Mouse (Mus musculus) embryonic facial prominence, embryonic 10.5 days (tissue): ENCODE data around the gene Slc30a3. TPM values are rescaled to one million over a fixed set of nuclear protein-coding genes. Genes with fewer than 3 reads are reported as not detected.
A peak's percentile ranks its signal among the peaks of the same experiment; 100 is the strongest.

Experiments
- DNase-seq: peaks from one replicate; pipeline ENCODE4 v3.0.0-alpha.2; 2017; ENCODE audit warnings: low spot score
- H3K27ac ChIP-seq: fragments of 300-500 bp; sonication (generic); replicated peaks from 2 replicates; pipeline ENCODE4 v1.5.1; 2016; ENCODE audit warnings: mild to moderate bottlenecking
- H3K27me3 ChIP-seq: fragments of 300-500 bp; sonication (generic); replicated peaks from 2 replicates; pipeline ENCODE4 v1.6.1; 2016; ENCODE audit warnings: low read depth, mild to moderate bottlenecking; ENCODE audit not compliant: poor library complexity, severe bottlenecking
- H3K36me3 ChIP-seq: fragments of 300-500 bp; sonication (generic); replicated peaks from 2 replicates; pipeline ENCODE4 v1.6.1; 2016; ENCODE audit warnings: mild to moderate bottlenecking, moderate library complexity
- H3K4me1 ChIP-seq: fragments of 300-500 bp; sonication (generic); 2 replicates; pipeline ENCODE4 v1.6.1; 2016
- H3K4me3 ChIP-seq: fragments of 300-500 bp; sonication (generic); 2 replicates; pipeline ENCODE4 v1.5.1; 2016; ENCODE audit warnings: mild to moderate bottlenecking, moderate library complexity
- H3K9me3 ChIP-seq: fragments of 300-500 bp; sonication (generic); 2 replicates; pipeline ENCODE4 v1.6.1; 2016; ENCODE audit warnings: mild to moderate bottlenecking
- WGBS: fragments of 180-500 bp; shearing (Covaris S2); methylation state at CpG from one replicate; pipeline ENCODE4 v1.1.7; 2016; 5-methylcytosine and 5-hydroxymethylcytosine counted together
- polyA plus RNA-seq: library from polyadenylated mRNA; unstranded; fragments of >200 nt; fragmentation: Nextera tagmentation; extraction: Ambion mirVana; gene quantifications from 2 replicates; pipeline ENCODE4 v1.2.1, GENCODE M21; 2016

Gene Slc30a3
- polyA plus RNA-seq, 1 experiment from 2014 or later: 0.59 TPM

- 28% methylated on average over 10 of the region's 10 CpGs for WGBS
- Histone ChIP-seq H3K27ac (no peak overlapping the region), H3K4me3 (no peak overlapping the region), H3K36me3 (no peaks in the 10 kb centered on the region), H3K9me3 (no peaks in the 10 kb centered on the region), H3K4me1 (peaks cover 6% of the 10 kb centered on the region; the same call in 1 of the 2 replicates), H3K27me3 (peaks cover 10% of the 10 kb centered on the region)
- no peak for DNase-seq
Observed at GRCm38 (mm10) chr5:31116912-31117311, 8.9 kb upstream of the Slc30a3 start.

DNA sequence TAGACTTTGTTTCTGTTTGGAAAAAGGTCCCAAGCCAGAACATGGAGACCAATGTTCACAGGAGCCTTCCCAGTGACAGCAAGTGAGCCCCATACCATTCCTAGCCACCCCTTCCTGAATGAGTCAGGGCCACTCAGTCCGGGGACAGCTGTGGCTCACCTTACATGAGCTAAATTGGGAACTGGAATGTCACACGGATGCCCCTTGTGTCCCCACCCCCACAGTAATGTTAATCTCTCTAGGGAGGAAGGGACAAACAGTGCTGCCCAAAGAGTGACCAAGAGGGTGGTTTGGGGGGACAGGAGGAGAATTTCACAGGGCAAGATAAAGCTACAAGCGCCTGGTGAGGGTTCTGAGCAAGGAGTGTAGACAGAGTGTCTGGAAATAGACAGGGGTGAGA, 8.3 kb upstream of the Slc30a3 start, which contains the start of gene Trim54:
Gene Trim54 (plus strand): TSS at position 359 of the 400 bp plus-strand sequence.
- Histone ChIP-seq H3K9me3 (no peaks in the 10 kb centered on the region), H3K4me3 (no peak within 1 kb of the TSS), H3K4me1 (peaks cover 6% of the 10 kb centered on the region; the same call in 1 of the 2 replicates), H3K27me3 (peaks cover 10% of the 10 kb centered on the region), H3K36me3 (no peaks in the 10 kb centered on the region), H3K27ac (no peak within 1 kb of the TSS)
- DNase-seq: no peak
- 37% methylated on average over 3 of the region's 3 CpGs for WGBS

GRCm38 (mm10) chr5:31110781-31111180, 2.7 kb upstream of the Slc30a3 start:
- Histone ChIP-seq H3K27me3 (no peaks in the 10 kb centered on the region), H3K9me3 (no peaks in the 10 kb centered on the region), H3K36me3 (no peaks in the 10 kb centered on the region), H3K4me3 (no peak overlapping the region), H3K27ac (no peak overlapping the region), H3K4me1 (no peaks in the 10 kb centered on the region)
- 35% methylated on average over 7 of the region's 7 CpGs for WGBS
- no peak for DNase-seq

DNA sequence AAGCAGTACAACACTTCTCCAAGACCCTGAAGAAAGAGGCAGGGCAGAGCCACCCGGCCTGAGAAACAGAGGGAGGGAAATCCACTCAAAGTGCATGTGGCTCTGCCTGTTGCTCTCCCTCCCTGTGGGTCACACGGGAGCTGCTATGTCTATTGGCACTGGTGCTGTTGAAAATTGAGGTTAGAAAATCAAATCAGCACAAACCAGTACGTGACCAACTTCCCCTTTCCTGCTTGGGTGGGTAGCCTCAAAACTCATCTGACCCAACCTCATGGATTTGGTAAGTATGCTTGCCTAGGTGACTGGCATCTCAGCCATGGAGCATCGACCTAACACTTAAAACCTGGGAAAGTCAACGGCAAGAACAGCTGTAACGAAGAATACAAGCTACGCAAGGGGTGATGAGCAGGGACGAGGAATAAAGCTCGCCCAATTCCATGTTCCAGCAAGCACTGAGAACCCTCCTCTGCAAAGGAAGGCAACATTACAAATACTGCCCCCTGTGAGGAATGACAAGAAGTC, 2.2 kb downstream of the Slc30a3 start, which contains the start of gene Dnajc5g:
Gene Dnajc5g (plus strand): TSS at position 472 of the 522 bp plus-strand sequence.
- no peaks in the 10 kb centered on the region for H3K36me3 ChIP-seq
- no peaks in the 10 kb centered on the region for H3K4me1 ChIP-seq
- H3K9me3 ChIP-seq: no peaks in the 10 kb centered on the region
- no peak within 1 kb of the TSS for H3K27ac ChIP-seq
- no peaks in the 10 kb centered on the region for H3K27me3 ChIP-seq
- DNase-seq: no peak
- WGBS: 84% methylated on average over 9 of the region's 9 CpGs
- no peak within 1 kb of the TSS for H3K4me3 ChIP-seq

DNA sequence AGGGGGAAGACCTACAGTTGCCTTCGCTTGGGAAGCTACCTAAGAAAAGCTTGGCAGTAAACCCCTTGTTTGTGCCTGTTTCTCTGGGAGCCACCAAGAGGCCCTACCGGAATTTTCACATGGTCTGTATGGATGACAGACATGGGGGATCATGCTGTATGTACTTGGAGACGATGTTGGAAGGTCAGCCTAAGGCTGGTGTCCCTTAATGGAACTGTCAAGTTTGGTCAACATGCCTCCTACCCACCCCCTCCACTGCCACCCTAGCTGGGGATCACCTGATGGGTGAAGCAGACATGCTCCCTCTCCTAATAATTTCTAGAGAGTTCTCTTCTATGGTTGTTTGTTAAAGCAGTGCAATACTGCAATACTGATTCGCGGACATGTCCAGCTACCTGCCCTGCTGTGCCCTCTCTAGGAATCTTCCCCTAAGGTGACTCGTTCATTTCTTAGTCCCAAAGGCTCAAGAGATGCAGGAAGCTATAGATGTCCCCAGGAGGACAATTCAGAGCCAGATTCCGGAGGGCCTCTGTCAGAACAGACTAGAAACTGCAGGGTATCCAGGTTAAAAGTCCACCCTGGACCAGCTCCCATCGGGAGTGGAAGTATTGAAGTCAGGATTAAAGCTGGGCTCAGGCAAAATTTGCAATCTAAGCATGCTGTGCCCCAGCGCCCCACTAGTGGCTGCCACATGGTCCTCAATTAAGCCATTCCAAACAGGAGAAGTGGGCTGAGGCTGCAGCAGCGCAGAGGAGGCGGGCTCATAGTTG, 12.1 kb downstream of the Slc30a3 start:
- H3K27ac ChIP-seq: no peak overlapping the region
- H3K4me1 ChIP-seq: peaks cover 33% of the 10 kb centered on the region
- H3K36me3 ChIP-seq: no peaks in the 10 kb centered on the region
- 28% methylated on average over 11 of the region's 11 CpGs for WGBS
- no peaks in the 10 kb centered on the region for H3K9me3 ChIP-seq
- peak overlapping the region; percentile 50; the same call in 1 of the 2 replicates for H3K4me3 ChIP-seq
- no peak for DNase-seq
- peaks cover 92% of the 10 kb centered on the region for H3K27me3 ChIP-seq

GRCm38 (mm10) chr5:31094799-31095691, 13.0 kb downstream of the Slc30a3 start:
- Histone ChIP-seq H3K27ac (no peak overlapping the region), H3K27me3 (peaks cover 100% of the 10 kb centered on the region), H3K9me3 (no peaks in the 10 kb centered on the region), H3K4me3 (peak overlapping the region; percentile 50), H3K36me3 (no peaks in the 10 kb centered on the region), H3K4me1 (peaks cover 33% of the 10 kb centered on the region)
- WGBS: under 1% methylated on average over 59 of the region's 59 CpGs
- DNase-seq: peak; percentile 56

GRCm38 (mm10) chr5:31094100-31094798, 13.8 kb downstream of the Slc30a3 start:
- H3K27me3 ChIP-seq: peaks cover 100% of the 10 kb centered on the region
- H3K4me3 ChIP-seq: peak overlapping the region; percentile 50
- H3K36me3 ChIP-seq: no peaks in the 10 kb centered on the region
- DNase-seq: peak; percentile 68
- peaks cover 33% of the 10 kb centered on the region for H3K4me1 ChIP-seq
- H3K9me3 ChIP-seq: no peaks in the 10 kb centered on the region
- 2% methylated on average over 29 of the region's 29 CpGs for WGBS
- H3K27ac ChIP-seq: no peak overlapping the region

- H3K36me3 ChIP-seq: no peaks in the 10 kb centered on the region
- no peak overlapping the region; the same call in 1 of the 2 replicates for H3K27ac ChIP-seq
- peak; percentile 60 for DNase-seq
- H3K4me3 ChIP-seq: peak overlapping the region; percentile 50
- under 1% methylated on average over 54 of the region's 54 CpGs for WGBS
- H3K9me3 ChIP-seq: no peaks in the 10 kb centered on the region
- peaks cover 100% of the 10 kb centered on the region for H3K27me3 ChIP-seq
- H3K4me1 ChIP-seq: peaks cover 33% of the 10 kb centered on the region
Observed at GRCm38 (mm10) chr5:31093151-31094041, 14.6 kb downstream of the Slc30a3 start.

DNA sequence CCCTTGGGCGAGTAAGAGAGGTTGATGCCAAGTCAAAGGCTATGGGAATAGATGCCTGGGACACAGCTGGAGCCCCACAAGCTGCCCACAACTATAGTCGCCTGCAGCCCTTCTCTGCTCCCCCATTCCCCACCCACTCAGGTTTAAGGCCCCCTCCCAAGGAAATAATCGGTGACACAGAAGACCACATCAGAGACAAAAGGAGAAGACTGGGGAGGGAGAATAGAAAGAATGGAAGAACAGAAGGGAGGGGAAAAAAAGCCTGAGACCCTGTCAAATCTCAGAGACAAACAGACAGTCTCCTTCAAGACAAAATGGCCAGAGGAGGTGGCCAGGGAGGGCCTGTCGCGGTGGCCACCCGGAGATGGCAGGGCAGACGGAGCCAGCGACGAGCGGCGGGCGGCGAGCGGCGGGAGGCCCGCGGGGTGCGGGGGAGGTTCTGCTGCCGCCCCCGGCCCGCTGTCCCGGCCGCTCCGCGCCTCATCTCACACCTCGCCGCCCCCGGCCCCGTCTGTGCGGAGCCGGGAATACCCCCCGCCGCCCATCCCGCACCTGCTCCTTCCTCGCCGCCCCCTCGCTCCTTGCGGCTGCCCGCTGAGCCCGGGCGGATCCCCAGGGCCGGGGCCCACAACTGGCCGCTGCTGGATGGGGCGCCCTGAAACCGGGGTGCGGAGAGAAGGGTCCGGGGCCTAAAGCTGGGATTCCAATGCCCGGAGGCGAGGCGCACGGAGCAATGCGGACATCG, 15.6 kb downstream of the Slc30a3 start:
- 2% methylated on average over 53 of the region's 53 CpGs for WGBS
- H3K27me3 ChIP-seq: peaks cover 100% of the 10 kb centered on the region
- peak overlapping the region; percentile 50 for H3K4me3 ChIP-seq
- peaks cover 33% of the 10 kb centered on the region for H3K4me1 ChIP-seq
- DNase-seq: peak; percentile 25
- no peaks in the 10 kb centered on the region for H3K36me3 ChIP-seq
- H3K27ac ChIP-seq: no peak overlapping the region; the same call in 1 of the 2 replicates
- H3K9me3 ChIP-seq: no peaks in the 10 kb centered on the region

GRCm38 (mm10) chr5:31087131-31087530, 20.9 kb downstream of the Slc30a3 start:
- Histone ChIP-seq H3K4me1 (peaks cover 19% of the 10 kb centered on the region), H3K27ac (no peak overlapping the region), H3K36me3 (no peaks in the 10 kb centered on the region), H3K4me3 (no peak overlapping the region), H3K9me3 (no peaks in the 10 kb centered on the region), H3K27me3 (peaks cover 86% of the 10 kb centered on the region)
- DNase-seq: no peak
- WGBS: 88% methylated on average over 2 of the region's 2 CpGs

- 32% methylated on average over 7 of the region's 7 CpGs for WGBS
- H3K36me3 ChIP-seq: no peaks in the 10 kb centered on the region
Observed at GRCm38 (mm10) chr5:31086606-31087005, 21.4 kb downstream of the Slc30a3 start.

More at GRCm38 (mm10) chr5:31086606-31087005, 21.4 kb downstream of the Slc30a3 start:
- no peak for DNase-seq
- peaks cover 82% of the 10 kb centered on the region for H3K27me3 ChIP-seq
- H3K4me1 ChIP-seq: peaks cover 19% of the 10 kb centered on the region
- no peaks in the 10 kb centered on the region for H3K9me3 ChIP-seq
- H3K27ac ChIP-seq: no peak overlapping the region
- H3K4me3 ChIP-seq: no peak overlapping the region
